Mouse (Mus musculus): ENCODE results near the gene Olfr700.
"Not testable (repeated sequence)": the region's sequence is repeated elsewhere in the genome, so short reads cannot be mapped to it uniquely, and the experiment has no call there.

Gene Olfr700

GRCm38 (mm10) chr7:106808734-106809133, at the start of gene Olfr700:
Olfr700 (minus strand) TSS chr7:106808834.
- no peak for DNase-seq

DNA sequence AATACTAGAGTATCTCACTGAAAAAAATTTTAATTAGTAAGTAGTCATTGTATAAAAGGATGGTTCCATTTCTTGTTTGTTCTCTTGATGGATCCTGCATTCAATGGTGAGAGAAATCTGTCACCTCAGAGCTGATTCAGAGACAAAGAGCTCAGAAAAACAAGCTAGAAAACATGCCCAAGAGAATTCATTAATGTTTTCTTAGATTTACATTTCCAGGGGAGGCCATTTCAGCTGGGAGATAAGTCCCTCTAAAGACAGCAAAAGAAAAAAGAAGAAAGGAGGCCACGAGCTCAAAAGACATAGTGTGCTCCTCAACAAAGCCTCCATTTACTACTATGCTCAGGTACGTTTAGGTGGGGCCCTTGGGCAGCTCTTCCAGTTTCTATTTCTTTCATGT, 34.4 kb upstream of the Olfr700 start, which contains the start of gene Olfr703:
Gene Olfr703 (plus strand): TSS at position 301 of the 400 bp plus-strand sequence.
- no peak for DNase-seq

GRCm38 (mm10) chr7:106833793-106834192, 25.2 kb upstream of the Olfr700 start, which contains the start of gene Olfr702:
Olfr702 (minus strand) TSS chr7:106833893.
- DNase-seq, result no peak

DNA sequence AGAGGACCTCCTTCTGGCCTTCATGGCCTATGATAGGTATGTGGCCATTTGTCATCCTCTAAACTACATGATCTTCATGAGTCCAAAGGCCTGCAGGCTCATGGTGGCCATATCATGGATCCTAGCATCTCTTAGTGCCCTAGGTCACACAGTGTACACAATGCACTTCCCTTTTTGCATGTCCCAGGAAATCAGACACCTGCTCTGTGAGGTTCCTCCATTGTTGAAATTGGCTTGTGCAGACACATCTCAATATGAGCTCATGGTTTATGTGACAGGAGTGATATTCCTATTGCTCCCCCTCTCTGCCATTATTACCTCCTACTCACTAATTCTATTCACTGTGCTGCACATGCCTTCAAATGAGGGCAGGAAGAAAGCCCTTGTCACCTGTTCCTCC, 9.8 kb upstream of the Olfr700 start:
- no peak for DNase-seq

DNA sequence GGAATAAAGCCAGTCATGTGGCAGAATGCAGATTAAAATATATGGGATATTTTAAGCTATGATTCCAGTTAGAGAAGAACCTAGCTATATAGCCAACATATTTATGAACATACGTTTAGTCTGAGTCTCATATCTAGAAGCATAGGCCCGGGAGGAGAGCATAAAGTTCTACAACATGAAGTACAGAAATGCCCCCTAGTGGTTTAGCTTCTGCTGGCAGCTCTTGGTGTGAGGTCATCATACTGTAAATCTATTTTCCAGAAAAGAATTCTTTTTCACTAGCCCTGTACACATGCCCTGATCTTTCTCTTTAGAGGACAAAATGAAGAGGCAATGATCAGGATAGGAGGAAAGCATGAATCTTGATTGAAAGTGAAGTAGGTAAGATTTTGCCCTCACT, 7.1 kb upstream of the Olfr700 start:
- peak; percentile 6 for DNase-seq

- DNase-seq, result no peak
Observed at GRCm38 (mm10) chr7:106813829-106814228, 5.2 kb upstream of the Olfr700 start, which contains the start of gene Olfr701. Olfr701 (plus strand) TSS chr7:106814129.

DNA sequence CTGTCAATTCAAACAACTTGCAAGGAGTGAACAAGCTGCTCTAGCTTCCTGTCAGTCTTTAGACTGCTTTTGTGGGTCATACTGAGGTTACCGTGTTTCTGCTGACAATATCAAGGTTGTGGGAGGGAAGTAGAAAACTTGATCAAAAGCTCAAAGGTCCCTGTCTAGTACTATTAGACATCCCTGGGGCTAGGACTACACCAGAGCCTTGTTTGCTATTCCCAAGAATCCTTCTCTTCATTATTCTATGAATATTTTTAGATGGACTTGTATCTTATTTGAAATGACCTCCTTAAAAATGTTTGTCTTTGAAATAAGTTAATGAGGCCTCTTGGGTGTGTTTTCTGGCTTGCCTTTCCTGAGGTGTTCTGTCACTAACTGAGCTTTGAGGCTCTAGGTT, 15.5 kb downstream of the Olfr700 start, which contains the start of gene Olfr699:
Gene Olfr699 (minus strand): TSS at position 101 of the 400 bp plus-strand sequence.
- DNase-seq, result no peak

GRCm38 (mm10) chr7:106788330-106788729, 20.3 kb downstream of the Olfr700 start:
- no peak for DNase-seq

DNA sequence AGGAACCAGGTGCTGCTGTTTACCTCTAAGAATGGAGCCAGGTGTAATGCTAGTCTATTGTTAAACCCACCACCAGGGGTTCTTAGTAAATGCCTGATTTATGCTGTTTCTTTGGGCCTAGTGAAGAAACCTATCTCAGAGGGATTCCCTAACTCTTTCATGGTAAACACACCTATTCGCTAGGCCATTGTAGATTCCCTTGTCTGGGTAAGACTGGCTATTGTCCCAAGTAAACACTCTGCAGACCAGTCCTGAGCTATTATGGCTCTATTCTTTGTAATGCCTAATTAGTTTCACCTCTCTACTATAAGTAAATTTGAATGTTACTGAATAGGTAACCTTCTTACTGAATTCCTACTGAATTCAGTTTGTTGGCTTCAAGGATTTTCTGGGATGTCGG, 47.6 kb downstream of the Olfr700 start:
- not testable (repeated sequence) for DNase-seq

GRCm38 (mm10) chr7:106758800-106759199, 49.8 kb downstream of the Olfr700 start:
- DNase-seq, result no peak
